Mouse (Mus musculus) adrenal gland, adult 8-10 months (tissue): ENCODE results near the gene Aggf1. TPM values are rescaled to one million over a fixed set of nuclear protein-coding genes. Genes with fewer than 3 reads are reported as not detected.
"Not testable (repeated sequence)": the region's sequence is repeated elsewhere in the genome, so short reads cannot be mapped to it uniquely, and the experiment has no call there.

Source experiments
- DNase-seq: peaks from one replicate; pipeline ENCODE4 v3.0.0; 2022
- total RNA-seq, 4 experiments: library from RNA; stranded (reverse); gene quantifications; 2 replicates each; pipeline ENCODE4 v1.2.4; 2022

Gene Aggf1
- 10 to 100 TPM; 37.8 to 43.1 (median 40.3) TPM for total RNA-seq

DNA sequence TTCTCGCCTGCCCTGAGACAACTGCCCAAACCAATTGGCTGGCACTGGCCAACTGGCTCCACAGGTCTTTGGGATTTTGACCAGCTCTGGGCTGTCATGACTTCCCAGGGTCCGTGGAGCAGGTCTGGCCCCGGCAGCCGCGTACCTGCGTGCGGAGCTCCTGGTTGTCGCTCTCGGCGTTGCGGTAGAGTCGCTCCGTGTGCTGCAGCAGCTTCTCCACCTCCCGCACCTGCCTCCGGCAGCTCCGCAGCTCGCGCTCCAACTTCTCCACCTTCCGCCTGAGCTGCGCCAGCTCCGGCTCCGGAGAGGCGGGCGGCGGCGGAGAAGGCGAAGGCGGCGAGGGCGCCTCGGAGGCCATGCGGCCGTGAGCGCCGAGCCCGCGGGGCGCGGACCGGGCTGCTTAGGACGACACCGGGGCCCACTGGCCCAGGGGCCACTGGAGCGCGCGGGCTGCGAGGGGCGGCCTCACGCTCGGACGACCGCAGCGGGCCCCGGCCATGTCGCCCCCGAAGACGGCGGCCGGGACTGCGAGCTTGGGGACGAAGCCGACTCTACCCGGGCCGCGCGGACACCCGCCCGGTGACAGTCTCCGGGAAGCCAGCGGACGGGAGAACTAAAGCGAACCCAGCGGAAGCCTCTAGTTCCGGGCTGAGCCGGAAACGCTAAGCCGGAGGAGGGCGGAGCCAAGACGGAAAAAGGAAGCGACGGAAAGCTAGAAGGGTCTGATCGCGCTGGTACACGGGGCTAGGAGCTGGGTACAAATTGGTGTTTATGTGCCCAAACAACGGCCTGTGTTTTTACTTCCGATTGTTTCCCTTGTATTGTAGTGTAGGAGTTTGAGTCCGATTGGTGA is at the start of gene Aggf1:
TSS of gene Aggf1 (minus strand) at position 652 of the 853 bp plus-strand sequence.
- DNase-seq = peak; percentile 88

DNA sequence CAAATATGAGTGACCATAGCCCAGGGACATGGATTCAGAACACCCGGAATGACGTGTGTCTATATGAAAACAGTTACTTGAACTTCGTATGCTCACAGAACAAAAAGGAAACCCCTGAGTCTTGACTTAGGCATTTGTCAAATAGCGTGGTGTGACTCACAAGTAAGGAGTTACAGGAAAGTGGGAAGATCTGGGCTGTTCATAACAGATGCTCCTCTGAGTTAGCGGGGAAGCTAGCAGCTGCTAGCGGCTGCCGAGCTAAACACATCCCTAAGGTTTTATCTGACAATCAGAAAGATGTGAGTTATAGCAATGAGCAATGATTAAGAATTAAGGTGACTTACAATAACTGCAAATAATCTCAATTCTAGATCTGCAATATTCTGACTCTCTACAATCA is 49.8 kb upstream of the Aggf1 start:
- DNase-seq = no peak

DNA sequence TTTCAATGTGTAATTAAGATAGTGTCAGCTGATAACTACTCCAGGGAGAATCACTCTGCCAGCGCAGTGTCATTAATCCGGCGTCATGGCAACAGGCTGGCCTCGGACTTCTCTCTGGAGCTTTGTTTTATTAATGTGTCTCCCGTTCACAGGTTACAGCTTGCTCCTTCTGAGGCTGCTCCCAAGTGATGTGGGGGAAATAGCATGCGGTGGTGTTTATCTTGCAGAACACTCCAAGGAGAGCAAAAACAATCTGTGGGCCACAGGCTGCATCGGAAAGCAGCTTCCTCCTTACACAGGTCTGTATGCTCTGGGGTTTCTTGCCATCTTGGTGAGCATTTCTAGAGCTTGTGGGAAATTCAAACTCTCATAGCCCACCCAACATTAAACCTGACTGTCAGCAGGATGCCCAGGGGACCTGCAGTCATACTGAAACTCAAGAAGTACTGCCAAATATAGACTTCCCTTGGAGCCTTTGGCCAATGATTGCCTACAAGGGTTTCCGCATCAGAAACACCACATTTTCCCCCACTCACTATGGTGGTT is 44.1 kb upstream of the Aggf1 start:
- DNase-seq = no peak

DNA sequence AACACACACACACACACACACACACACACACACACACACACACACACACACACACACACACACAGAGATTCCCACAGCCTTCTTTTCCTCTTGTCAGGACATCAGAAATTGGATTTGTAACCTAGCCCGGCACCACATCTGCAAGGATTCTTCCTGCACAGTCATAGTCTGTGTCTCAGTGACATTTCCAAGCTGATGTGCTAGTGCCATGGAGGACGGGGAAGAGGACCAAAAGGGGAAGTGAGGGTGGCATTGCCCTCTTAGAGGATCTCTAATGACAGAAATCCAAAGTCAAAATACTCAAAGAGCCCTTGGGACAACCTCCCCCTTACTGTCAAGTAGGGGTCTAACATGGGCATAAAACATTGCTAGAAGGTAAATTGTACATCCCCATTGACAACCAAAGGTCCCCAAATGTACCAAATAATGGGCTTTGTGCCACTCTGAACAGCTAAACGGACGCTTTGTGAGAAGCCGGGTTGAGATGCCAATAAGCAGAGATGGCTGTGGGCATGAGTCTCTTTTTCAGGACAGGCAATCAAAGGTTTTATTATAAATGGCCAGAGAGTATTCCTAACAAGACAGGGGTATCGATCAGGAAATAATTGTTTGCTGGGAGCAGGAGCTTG is 43.5 kb upstream of the Aggf1 start:
- no peak for DNase-seq

DNA sequence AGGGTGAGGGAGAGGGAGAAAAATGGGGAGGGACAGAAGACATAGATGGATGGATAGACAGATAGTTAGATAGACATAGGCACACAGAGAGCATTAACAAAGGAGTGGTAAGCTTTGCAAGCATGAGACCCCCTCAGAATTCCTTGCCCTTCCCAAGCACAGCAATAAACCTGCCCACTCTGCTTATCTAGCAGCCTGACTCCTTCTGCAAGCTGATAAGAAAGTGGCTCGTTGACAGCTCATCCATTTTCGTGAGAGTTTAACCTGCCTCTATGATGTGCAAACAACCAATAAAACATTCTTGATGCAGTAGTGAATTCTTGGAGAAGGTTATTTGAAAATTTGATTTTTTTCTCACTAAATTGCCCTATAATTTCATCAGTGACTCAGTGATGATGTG is 37.1 kb upstream of the Aggf1 start:
- no peak for DNase-seq

DNA sequence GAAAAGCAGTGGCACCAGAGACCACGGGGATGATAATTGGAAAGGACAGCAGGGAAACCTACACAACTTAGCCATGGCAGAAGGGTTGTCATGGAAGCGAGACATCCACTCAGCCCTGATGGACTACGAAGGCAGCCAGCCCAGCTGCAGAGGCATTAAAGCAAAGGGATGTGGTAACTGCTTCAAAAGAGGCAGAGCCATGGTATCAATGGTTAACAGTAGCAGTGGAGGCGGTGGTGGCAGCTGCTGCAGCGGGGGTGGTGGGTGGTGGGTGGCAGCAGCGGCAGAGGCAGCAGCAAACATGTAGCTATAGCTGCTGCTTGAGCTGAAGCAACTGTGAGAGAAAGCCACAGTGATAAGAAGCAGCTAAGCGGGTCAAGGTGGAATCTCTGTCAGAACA is 18.1 kb upstream of the Aggf1 start:
- DNase-seq = no peak

DNA sequence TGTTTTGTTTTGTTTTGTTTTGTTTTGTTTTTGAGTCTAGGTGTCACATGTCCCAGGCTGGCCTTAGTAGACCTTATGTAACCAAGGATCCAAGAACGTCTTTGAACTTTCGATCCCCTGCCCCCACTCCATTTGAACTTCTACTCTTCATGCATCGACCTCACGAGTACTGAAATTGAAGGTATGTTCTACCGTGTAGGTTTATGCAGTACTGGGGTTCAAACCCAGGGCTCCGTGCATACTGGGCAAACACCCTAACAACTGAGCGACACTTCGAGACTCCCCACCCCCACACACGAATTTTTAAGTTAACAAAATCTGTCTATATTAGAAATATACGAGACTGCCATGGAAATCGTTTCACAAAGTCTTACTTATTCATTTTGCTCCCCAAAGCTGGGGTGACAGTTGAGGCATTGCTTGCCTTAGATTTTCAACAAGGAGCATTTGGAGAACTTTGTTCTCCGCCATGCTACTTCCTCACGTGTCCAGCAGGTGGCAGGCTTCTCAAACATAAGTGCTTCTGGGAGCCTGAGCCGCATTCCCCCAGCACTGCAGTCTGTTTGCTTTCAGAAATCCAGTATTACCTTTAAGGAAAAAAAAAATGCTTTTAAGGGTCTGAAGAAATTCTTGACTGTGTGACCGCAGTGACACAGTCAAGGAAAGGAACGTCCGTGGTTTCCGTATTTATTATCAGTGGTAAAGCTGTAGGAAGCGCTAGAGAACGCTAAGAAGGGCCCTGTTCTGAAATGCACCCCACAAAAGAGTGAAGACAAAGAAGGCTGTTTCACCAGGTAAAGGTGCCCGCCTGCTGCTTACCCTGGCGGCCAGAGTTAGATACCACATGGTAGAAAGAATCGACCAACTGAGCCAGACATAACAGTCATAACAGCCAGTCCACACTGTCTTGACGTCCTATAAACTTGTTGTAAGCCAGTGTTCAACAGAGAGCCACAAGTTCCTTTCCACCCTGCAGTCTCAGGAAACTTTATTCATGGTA is 15.0 kb upstream of the Aggf1 start:
- DNase-seq = peak; percentile 45

DNA sequence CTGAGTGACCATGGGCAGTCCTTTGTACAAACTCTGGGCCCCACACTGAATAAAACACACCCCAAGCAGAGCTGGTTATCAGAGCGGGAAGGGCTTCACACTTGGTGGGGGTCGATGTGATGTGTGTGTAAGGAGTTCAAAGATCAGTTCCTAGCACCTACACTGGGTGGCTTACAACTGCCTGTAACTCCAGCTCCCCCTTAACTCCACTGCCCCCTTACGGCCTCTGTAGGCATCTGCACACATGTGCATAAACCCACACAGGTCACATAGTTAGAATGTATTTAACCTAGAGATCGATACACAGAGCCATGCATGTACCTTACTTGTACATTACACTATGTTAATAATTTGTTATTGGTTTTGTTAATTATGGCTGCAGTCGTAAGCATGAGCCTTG is 13.1 kb upstream of the Aggf1 start:
- no peak for DNase-seq

DNA sequence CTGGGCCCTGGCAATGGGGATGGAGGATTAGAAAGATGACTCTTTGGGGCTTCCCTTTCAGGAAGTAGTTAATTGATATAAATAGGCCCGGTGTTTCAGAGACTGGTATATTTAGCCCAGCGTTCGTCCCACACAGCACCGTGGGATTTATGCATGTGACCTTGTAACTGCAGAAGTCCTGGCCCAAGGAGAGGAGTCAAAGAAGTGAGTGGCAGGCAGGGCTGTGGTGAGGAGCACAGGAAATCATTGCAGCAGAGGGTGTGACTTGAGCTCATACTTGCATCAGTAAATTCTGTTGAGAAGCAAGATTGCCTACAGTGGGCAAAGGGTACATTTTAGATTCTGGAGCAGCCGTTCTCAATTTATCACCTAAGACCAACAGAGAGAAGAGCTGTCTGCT is 7.3 kb upstream of the Aggf1 start:
- DNase-seq = peak; percentile 12

DNA sequence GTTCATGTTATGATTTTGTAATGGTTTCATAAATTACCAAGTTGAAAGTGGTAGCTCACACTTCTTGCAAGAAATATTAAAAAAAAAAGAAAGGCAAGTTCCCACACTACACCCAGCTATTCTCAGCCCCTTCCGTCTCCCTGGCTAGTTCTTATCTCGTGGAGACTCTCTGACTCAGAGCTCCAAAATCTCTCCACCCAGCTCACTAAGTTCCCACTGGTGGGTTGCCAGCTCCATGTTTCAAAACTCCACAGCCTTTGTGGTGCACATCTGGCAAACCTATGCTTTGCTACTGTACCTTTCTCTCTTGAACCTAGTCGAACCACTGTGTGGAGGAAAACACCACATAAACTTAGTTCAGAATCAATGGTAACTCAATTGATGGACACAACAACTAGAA is 3.5 kb upstream of the Aggf1 start:
- DNase-seq = no peak

DNA sequence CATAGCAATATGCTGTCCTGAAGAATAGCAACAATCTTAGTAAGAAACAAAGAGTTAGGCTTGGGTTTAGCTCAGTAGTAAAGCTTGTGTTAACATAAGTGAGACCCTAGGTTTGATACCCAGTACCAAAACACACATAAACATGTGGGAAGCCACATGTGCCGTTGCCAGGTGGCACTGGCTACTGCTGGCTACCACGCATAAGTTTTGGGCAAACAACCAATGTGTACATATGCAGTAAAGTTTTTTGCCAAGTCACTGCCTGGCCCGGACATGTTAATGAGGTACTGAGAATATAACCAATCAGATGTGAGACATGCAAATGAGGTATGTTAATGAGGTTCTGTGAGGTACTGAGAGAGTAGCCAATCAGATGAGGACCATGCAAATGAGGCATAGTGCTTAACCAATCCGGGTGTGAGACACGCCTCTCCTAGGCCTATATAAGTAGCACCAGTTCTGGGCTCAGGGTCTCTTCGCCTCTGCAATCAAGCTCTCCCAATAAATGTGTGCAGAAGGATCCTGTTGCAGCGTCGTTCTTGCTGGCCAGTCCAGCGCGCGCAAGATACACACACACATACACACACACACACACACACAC is 1.6 kb upstream of the Aggf1 start:
- not testable (repeated sequence) for DNase-seq

DNA sequence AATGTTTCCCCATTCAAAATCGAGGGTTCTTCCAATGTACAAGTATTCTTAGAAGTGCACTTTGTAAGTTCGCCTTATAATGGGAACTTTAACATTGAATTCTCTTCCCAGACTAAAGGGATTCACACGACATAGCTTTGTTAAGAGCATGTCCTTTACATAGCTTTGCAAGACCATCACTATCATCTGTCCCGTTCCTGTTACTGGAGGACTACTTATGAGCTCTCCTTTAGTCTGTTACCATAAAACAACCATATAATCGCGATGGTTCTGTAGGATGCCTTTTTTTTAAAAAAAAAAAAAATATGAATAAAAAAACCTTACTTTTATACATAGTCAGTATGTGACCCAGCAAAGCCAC is 382 bp upstream of the Aggf1 start:
- no peak for DNase-seq

DNA sequence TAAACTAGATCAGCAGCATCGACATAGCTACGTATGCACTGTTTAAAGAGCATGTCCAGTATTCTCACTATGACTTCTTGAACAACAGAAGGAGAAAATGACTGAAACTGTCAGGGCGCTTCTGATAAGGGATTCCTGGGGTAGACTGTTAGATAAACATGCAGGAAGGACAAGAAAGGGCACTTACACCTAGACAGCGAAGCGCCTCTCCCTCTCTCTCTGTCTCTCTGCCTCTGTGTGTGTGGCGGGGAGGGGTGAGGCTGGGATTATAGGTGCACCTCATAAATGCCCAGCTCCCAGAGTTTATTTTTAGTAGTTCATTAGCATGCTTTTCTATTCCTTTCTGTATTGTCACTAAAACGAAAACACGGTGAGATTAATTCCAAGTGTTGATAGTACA is 8.8 kb downstream of the Aggf1 start:
- DNase-seq = no peak

DNA sequence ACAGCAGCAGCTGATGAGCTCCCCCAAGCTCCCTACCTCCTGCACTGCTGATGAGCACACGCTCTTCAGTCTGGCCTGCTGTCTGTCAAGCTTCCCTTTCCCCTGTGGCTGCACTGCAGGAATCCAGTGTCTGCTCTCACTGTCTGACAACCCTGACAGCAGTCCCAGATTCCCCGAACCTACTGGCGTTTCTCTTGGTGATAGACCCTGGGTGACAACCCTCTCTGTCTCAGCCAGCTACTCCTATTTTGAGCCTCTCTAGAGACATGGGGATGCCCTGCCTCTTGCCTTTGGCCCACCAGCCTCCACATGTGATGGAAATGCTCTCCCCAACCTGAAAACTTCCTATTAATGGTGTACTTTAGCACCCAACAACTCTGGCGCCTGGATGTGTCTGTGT is 11.7 kb downstream of the Aggf1 start:
- no peak for DNase-seq

DNA sequence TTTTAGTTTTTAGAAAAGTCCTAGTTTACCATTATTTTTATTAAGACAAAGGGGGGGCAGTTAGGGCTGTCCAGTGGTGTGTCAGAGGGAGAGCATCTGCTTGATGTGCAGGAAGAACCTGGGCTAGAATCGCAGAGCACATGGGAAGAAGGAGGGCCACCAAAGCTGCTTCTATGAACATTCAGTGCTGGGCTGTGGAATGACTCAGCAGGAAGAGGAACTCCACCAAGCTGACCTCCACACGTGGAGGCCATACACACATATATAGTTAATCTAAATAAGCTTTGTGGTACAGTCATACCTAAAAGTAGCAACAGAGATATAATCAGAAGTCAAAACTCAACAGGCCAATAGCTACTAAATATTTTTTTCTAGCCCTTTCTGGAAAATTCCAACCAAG is 16.9 kb downstream of the Aggf1 start:
- DNase-seq = no peak

DNA sequence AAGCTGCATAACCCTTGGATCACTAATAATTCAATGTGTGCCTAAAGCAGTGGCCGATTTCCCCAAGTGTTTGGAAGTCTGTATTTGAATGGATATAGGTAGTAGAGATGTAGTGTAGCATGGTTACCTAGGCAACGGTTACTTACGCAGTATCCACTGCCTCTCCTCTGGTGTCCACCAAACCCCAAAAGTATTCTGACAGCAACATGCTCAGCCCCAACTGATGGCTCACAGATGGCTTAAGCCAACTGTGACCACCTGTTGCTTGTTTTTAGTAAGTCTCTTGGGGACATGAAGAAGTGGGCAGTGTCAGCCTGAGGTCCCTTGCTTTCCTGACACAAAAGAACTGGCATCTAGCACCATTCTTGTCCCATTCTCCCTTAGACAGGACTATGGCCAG is 26.7 kb downstream of the Aggf1 start:
- DNase-seq = no peak

DNA sequence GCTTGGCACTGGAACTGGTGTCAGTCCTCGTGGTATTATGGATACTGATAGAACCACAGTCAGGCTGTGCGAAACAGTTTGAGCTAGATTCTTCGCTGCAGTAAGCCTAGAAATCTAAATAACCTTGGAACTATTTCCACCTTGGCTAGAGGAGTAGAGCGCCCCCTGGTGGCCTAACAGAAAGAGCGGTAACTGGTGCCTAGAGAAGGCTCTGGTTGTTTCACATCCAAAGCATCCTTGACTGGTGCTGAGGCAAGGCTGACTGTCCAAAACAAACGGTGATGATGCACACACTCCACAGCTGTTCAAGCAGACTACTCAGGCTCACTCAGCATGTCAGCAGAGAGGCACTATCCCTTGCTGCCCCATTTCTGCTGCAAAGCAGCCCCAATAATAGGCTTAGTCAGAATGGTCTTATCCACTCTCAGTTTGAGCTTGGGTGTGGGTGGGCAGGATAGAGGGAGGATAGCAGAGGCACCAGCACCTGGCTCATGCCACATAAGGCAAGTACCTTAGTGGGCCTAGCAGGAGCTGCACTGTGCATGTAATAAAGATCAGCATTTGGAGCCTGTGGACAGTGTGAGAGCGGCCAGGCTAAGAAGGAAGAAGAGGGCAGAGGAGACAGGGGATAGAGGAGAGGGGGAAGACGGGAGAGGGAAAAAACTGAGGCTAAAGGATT is 28.0 kb downstream of the Aggf1 start:
- peak; percentile 66 for DNase-seq

DNA sequence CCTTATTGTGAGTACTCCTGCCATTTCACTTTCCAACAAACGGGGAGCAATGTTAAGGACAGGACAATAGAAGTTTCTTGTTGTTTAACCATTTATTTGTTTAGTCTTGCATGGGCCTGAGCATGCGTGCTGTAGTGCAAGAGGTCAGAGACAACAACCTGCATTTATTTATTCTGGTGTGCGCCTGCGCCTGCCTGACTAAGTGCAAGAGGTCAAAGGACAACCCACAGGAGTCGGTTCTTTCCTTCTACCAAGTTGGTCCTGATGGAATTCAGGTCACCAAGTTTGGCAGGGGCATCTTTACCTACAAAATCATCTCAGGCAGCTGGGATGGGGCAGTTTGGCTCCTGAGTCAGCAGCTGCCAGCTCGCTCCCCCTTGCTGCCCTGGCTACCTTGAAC is 29.3 kb downstream of the Aggf1 start:
- DNase-seq = no peak

DNA sequence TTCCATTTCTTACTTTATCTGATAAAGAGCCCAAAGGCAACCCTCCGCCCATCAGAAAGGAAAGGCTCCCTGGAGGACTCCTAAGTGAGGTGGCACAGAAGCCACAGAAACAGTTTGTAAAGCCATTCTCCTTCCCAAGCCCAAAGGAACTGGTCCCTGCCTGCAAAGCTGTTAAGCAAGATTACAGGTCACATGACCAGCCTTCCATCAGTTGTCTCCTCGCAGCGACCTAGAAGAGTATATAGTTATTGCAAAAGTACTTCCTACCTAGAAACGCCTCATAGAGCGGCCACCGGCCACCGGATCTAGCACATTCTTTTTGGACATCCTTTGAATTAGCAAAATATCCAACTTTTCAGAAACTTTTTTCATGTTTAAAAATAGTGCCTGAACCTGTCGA is 31.7 kb downstream of the Aggf1 start:
- DNase-seq = no peak

DNA sequence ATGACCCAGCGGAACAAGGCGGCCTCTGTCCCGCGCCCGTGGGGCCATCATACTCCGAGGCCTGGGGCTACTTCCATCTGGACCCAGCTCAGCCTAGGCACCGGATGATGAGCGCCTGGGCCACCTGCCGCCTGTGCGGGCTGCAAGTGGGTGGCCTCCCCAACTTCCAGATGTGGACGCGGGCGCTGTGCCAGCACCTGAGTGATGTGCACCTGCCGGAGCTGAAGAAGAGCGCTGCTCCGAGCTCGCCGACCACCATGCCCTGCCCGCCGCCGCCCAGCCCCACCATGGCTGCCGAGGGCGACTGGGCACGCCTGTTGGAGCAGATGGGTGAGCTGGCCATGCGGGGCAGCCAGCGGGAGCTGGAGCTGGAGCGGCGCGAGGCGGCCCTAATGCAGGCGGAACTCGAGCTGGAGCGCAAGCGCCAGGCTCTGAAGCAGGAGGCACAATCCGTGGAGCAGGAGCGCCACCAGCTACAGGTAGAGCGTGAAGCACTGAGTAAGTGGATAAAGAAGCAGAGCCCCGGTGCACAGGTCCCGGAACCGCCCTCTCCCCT is 39.0 kb downstream of the Aggf1 start:
- no peak for DNase-seq
